Mouse (Mus musculus): ENCODE results near the gene Hsdl1. TPM values are rescaled to one million over a fixed set of nuclear protein-coding genes. Genes with fewer than 3 reads are reported as not detected.
A peak's percentile ranks its signal among the peaks of the same experiment; 100 is the strongest.

Gene Hsdl1
- total and polyA plus RNA-seq, 2 experiments = 6.1 to 7.8 TPM

DNA sequence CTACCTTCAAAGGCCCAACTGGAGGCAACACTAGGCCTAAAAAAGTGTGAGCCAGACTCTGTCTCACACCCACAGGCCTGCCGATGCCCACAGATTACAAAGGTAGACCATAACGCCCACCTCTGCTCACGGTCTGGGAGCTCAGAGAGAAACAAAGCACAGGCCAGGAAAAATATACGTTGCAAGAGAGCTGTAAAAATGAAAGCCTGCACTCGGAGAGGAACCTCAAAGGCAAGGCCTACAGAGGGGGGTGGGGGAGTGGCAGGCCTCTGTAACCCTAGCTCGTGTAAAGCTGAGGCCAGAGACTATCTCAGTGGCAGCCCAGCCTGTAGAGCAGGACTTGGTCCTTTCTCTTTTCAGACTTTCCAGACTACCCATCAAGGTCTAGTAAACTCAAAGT is 29.8 kb downstream of the Hsdl1 start:
- no peaks in the 10 kb centered on the region for H3K27me3 ChIP-seq (ENCODE audit: control insufficient read depth, insufficient read depth, low read length)
- H3K27ac ChIP-seq (replicated peaks; ENCODE audit: insufficient read depth, low read depth, low read length) = no peak overlapping the region
- H3K36me3 ChIP-seq (ENCODE audit: control insufficient read depth, insufficient read depth, low read length) = peaks cover 45% of the 10 kb centered on the region
- H3K4me1 ChIP-seq (ENCODE audit: control insufficient read depth, insufficient read depth, low read length) = peaks cover 3% of the 10 kb centered on the region; the same call in 1 of the 2 replicates
- 70% methylated on average over 6 of the region's 6 CpGs for WGBS
- DNase-seq (ENCODE audit: extremely low read depth, low read depth, low spot score) = no peak
- H3K4me3 ChIP-seq (ENCODE audit: insufficient read depth, low read depth, low read length) = no peak overlapping the region
- no peak for TF ChIP-seq POLR2A (IDR thresholded peaks at IDR 0.05; ENCODE audit: extremely low read depth, insufficient read depth, low read length)
- H3K79me2 ChIP-seq (ENCODE audit: control insufficient read depth, insufficient read depth, low read length) = peaks cover 20% of the 10 kb centered on the region; the same call in 1 of the 2 replicates
- H3K9ac ChIP-seq (ENCODE audit: low read depth, low read length) = no peak overlapping the region

DNA sequence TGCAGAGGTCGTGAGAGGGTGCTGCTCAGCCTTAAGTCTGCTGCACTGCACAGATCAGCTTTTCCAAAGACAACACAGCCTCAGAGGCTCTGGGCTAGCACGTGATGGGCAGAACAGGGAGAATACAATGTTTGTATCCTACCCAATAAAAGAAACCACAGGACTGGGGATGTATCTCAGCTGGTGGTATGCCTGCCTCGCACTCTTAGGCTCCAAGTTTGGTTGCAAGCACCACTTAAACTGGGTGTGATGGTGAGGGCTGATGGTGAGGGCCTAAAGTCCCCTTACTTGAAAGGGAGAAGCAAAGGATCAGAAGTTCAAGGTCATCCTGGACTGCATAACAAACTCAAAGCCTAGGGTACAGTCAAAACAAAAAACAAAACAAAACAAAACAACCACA is 30.4 kb downstream of the Hsdl1 start:
- no peak for DNase-seq (ENCODE audit: extremely low read depth, low read depth, low spot score)
- Histone ChIP-seq H3K9ac (ENCODE audit: low read depth, low read length) (no peak overlapping the region), H3K36me3 (ENCODE audit: control insufficient read depth, insufficient read depth, low read length) (peaks cover 51% of the 10 kb centered on the region), H3K4me3 (ENCODE audit: insufficient read depth, low read depth, low read length) (no peak overlapping the region), H3K27ac (replicated peaks; ENCODE audit: insufficient read depth, low read depth, low read length) (no peak overlapping the region), H3K79me2 (ENCODE audit: control insufficient read depth, insufficient read depth, low read length) (peaks cover 15% of the 10 kb centered on the region; the same call in 1 of the 2 replicates), H3K27me3 (ENCODE audit: control insufficient read depth, insufficient read depth, low read length) (no peaks in the 10 kb centered on the region), H3K4me1 (ENCODE audit: control insufficient read depth, insufficient read depth, low read length) (peaks cover 3% of the 10 kb centered on the region; the same call in 1 of the 2 replicates)
- WGBS = 97% methylated on average over 3 of the region's 3 CpGs
- TF ChIP-seq POLR2A (IDR thresholded peaks at IDR 0.05; ENCODE audit: extremely low read depth, insufficient read depth, low read length) (no peak), CTCF (IDR thresholded peaks at IDR 0.05; ENCODE audit: low read depth, low read length) (no peak)

DNA sequence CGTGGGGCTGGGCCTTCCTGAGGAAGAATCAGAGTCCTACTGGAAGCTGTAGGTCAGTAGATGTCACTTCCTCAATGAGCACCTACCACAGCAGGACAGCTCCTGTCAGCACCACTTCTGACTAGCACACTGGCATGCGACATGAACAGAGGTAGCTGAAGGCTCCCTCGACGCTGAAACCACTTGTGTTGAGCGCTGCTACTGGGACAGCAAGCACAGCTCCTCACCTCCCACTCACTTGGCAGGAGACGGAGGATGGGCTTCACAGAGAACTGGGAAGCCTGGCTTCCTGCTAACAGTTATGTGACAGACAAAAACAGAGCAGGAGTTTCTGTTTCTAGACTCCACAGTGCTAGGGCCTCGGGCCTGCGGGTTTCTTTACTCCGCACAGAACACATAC is 43.0 kb downstream of the Hsdl1 start:
- H3K4me3 ChIP-seq (ENCODE audit: insufficient read depth, low read depth, low read length) = no peak overlapping the region
- no peaks in the 10 kb centered on the region for H3K4me1 ChIP-seq (ENCODE audit: control insufficient read depth, insufficient read depth, low read length)
- H3K9ac ChIP-seq (ENCODE audit: low read depth, low read length) = no peak overlapping the region
- no peak for DNase-seq (ENCODE audit: extremely low read depth, low read depth, low spot score)
- peaks cover 45% of the 10 kb centered on the region for H3K36me3 ChIP-seq (ENCODE audit: control insufficient read depth, insufficient read depth, low read length)
- no peaks in the 10 kb centered on the region for H3K79me2 ChIP-seq (ENCODE audit: control insufficient read depth, insufficient read depth, low read length)
- TF ChIP-seq CTCF (IDR thresholded peaks at IDR 0.05; ENCODE audit: low read depth, low read length) (no peak), POLR2A (IDR thresholded peaks at IDR 0.05; ENCODE audit: extremely low read depth, insufficient read depth, low read length) (no peak)
- no peak overlapping the region for H3K27ac ChIP-seq (replicated peaks; ENCODE audit: insufficient read depth, low read depth, low read length)
- 87% methylated on average over 9 of the region's 9 CpGs for WGBS
- no peaks in the 10 kb centered on the region for H3K27me3 ChIP-seq (ENCODE audit: control insufficient read depth, insufficient read depth, low read length)

DNA sequence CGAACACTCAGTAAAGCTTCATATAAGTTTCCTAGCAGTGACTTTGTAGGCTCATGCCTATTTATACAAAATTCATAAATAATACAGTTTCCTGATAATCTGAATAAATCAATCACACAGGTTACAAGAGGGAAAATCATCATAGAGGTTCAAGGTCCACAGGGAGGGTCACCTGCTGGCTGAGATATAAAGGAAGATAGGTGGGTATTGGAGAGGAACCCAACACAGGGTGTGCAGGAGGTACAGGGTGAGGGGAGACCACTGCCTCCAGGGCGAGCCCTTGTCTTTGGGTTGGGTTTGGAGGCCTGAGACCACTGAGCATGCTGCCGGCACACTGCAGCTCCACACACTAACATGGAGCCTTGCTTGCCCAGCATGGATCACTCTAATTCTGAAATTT is 43.6 kb downstream of the Hsdl1 start:
- 97% methylated on average over 3 of the region's 3 CpGs for WGBS
- DNase-seq (ENCODE audit: extremely low read depth, low read depth, low spot score) = no peak
- Histone ChIP-seq H3K27me3 (ENCODE audit: control insufficient read depth, insufficient read depth, low read length) (no peaks in the 10 kb centered on the region), H3K4me1 (ENCODE audit: control insufficient read depth, insufficient read depth, low read length) (no peaks in the 10 kb centered on the region), H3K79me2 (ENCODE audit: control insufficient read depth, insufficient read depth, low read length) (no peaks in the 10 kb centered on the region), H3K36me3 (ENCODE audit: control insufficient read depth, insufficient read depth, low read length) (peaks cover 45% of the 10 kb centered on the region), H3K27ac (replicated peaks; ENCODE audit: insufficient read depth, low read depth, low read length) (no peak overlapping the region), H3K4me3 (ENCODE audit: insufficient read depth, low read depth, low read length) (no peak overlapping the region), H3K9ac (ENCODE audit: low read depth, low read length) (no peak overlapping the region)
- TF ChIP-seq CTCF (IDR thresholded peaks at IDR 0.05; ENCODE audit: low read depth, low read length) = no peak
- TF ChIP-seq POLR2A (IDR thresholded peaks at IDR 0.05; ENCODE audit: extremely low read depth, insufficient read depth, low read length) = no peak

DNA sequence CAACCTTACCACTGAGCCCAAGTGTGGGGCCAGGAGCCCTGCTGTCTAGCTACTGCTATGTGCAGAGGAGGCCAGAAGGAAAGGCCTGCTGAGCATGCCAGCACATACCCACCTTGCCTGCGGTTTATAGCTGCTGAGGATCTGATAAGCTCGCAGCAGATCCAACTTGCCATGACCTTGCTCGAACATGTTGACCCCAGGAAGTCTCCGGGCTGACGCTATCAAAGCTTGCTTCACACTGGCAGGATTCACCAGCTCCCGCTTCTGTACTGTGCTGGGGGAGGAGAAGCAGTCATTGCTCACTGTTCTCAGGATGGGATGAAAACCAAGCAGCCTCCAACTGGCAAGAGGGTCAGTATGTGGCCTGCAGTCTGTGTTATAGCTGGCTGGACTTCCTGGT is 44.0 kb downstream of the Hsdl1 start:
- Histone ChIP-seq H3K4me3 (ENCODE audit: insufficient read depth, low read depth, low read length) (no peak overlapping the region), H3K27me3 (ENCODE audit: control insufficient read depth, insufficient read depth, low read length) (no peaks in the 10 kb centered on the region), H3K27ac (replicated peaks; ENCODE audit: insufficient read depth, low read depth, low read length) (no peak overlapping the region), H3K79me2 (ENCODE audit: control insufficient read depth, insufficient read depth, low read length) (no peaks in the 10 kb centered on the region), H3K36me3 (ENCODE audit: control insufficient read depth, insufficient read depth, low read length) (peaks cover 45% of the 10 kb centered on the region), H3K9ac (ENCODE audit: low read depth, low read length) (no peak overlapping the region), H3K4me1 (ENCODE audit: control insufficient read depth, insufficient read depth, low read length) (no peaks in the 10 kb centered on the region)
- 49% methylated on average over 6 of the region's 6 CpGs for WGBS
- no peak for TF ChIP-seq POLR2A (IDR thresholded peaks at IDR 0.05; ENCODE audit: extremely low read depth, insufficient read depth, low read length)
- no peak for TF ChIP-seq CTCF (IDR thresholded peaks at IDR 0.05; ENCODE audit: low read depth, low read length)
- DNase-seq (ENCODE audit: extremely low read depth, low read depth, low spot score) = no peak

DNA sequence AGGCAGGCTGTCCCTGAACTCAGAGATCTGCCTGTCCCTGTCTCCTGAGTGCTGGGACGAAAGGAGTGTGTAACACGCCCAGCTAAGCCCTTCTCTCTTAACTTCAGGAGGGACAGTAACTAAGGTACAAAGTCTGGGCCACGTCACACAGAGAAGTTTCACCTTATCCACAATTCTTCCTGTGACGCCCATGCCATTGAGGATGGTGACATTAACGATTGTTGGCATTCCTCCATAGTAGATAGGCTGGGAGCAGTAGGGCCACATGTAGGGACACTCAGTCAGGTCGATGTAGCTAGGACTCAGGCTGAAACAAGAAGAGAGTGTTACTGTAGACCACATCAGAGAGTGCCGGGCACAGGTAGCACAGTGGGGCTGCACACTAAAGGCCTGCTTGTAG is 46.2 kb downstream of the Hsdl1 start:
- no peaks in the 10 kb centered on the region for H3K79me2 ChIP-seq (ENCODE audit: control insufficient read depth, insufficient read depth, low read length)
- peaks cover 42% of the 10 kb centered on the region for H3K36me3 ChIP-seq (ENCODE audit: control insufficient read depth, insufficient read depth, low read length)
- no peaks in the 10 kb centered on the region for H3K4me1 ChIP-seq (ENCODE audit: control insufficient read depth, insufficient read depth, low read length)
- H3K9ac ChIP-seq (ENCODE audit: low read depth, low read length) = no peak overlapping the region
- WGBS = 86% methylated on average over 7 of the region's 7 CpGs
- peak; percentile 16 for DNase-seq (ENCODE audit: extremely low read depth, low read depth, low spot score)
- TF ChIP-seq POLR2A (IDR thresholded peaks at IDR 0.05; ENCODE audit: extremely low read depth, insufficient read depth, low read length) (no peak), CTCF (IDR thresholded peaks at IDR 0.05; ENCODE audit: low read depth, low read length) (no peak)
- H3K27ac ChIP-seq (replicated peaks; ENCODE audit: insufficient read depth, low read depth, low read length) = no peak overlapping the region
- H3K4me3 ChIP-seq (ENCODE audit: insufficient read depth, low read depth, low read length) = no peak overlapping the region
- H3K27me3 ChIP-seq (ENCODE audit: control insufficient read depth, insufficient read depth, low read length) = no peaks in the 10 kb centered on the region

Data from liver, adult 2 months (tissue).